Mouse (Mus musculus) frontal cortex, postnatal 25 days (tissue): ENCODE data around the gene Islr.
A peak's percentile ranks its signal among the peaks of the same experiment; 100 is the strongest.

ENCODE experiments used
- DNase-seq, 2 experiments: peaks; one replicate each; pipeline ENCODE4 v3.0.0; 2022; ENCODE audit warnings: low spot score in 2 of 2

Gene Islr

DNA sequence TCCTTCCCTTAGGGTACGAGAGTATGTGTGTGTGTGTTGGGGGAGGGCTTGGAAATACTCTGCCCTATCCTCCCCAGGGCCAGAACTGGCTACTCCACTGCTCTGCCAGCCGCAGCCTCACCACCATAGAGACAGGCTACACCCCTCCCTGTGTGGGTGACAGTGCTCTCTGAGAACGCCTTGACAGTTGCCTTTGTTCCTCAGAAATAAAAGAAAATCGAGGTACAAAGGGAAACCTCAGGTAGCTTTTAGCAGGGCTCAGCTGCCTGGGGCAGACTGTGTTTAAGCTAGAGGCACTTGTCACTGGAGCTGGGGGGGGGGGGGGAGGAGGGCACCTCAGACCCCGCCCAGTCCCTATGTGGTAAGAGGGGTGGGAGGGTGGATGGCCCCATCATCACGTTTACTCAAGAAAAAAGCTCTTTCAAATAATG is 91.8 kb downstream of the Islr start:
- no peak for DNase-seq

DNA sequence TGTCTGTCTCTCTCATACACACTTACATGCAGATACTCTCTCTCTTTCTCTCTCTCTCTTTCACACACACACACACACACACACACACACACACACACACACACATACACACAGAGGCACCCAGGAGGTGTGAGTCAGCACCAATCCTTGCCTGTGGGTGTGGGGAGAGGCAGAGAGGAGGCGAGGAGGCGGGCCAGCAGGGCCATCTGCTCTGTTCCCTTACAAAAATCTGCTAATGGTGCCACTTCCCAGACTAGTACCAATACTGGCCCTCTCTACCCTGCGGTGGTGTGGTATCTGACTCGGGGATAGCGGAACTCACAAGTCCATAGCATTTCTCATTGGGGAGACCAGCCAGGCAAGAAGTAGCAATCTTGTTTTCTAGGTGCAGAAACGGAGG is 92.7 kb downstream of the Islr start:
- DNase-seq: peak in 1 of 2 experiments; percentile 57

DNA sequence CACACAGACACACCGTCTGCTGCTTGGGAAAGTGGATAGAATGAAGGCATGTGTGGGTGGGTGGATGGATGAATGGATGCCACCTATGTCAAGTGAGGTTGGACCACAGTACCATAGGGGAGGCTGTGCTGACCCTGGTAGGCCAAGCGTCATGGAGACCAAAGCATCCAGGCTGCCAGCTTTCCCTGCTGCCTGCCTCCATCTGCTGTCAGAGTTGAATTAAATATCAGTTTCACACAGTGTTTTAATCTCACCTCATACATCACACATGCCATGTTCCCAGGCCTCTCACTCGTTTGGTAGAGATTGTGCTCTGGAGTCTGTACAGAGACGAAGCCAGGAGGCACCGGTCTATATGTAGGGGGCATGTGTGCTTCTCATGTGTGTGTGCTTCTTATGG is 93.3 kb downstream of the Islr start:
- no peak for DNase-seq

DNA sequence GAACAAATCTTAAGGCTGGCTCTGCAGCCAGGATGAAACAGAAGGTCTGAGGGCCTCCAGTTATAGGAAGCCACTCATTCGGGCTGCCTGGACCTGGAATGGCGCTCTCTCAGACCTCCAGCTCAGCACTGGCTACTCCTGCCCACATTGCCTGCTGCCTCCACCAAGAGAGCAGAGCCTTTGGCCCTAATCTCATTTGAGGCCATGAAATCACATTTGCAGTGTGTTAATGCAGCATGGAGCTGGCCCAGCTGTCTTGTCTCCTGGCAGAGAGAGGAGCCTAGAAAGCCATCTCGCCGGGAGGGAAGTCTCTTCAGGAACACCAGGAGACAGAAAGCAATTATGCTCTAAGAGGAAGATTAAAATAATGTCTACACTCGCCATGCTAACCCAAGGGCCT is 96.6 kb downstream of the Islr start:
- DNase-seq: no peak
